In the genomic region with DNA sequence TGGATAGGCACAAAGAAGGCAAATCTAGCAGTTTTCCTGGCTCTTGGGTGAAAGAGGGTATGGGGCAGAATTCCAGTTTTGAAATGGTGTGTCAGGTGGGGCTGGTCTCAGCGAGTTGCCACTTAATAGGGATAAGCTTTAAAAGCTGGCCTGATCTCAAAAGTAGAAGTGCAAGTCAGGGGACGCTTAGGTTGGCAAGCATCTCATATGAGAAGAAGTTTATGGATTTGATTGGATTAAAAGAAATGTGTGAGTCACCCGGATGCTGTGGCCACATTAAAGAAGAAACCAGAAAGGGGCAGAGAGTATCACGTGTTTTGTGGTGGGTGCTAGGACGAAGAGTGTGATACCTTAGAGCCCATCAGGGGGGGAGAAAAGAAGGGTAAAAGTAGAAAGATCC, we compare ENCODE assay signal across 14 mouse cellular contexts.
DNase-seq lines count a peak whose midpoint lies in the region; ATAC-seq lines count a peak whose summit lies in the region.
"Had no signal": no experiment of that assay in that cellular context is flagged by ENCODE, and none has a peak within 500 bp of the region (broad histone marks: within the 10 kb centered on the region; RNA-seq: fewer than 3 reads in every experiment).

No protein-coding gene starts in this region.

- no peak for DNase-seq in limb, embryonic 10.5 days (ENCODE audit: low spot score)
- peak; percentile 31 for DNase-seq in MN1 (ENCODE audit: low spot score)
- no peak for DNase-seq in left cerebral cortex, postnatal 25 days (ENCODE audit: low spot score in 2 of 2)
- no peak for DNase-seq in cerebellum, adult 9-11 months
- DNase-seq: kidney, adult 18-20 months; layer of hippocampus, postnatal 36 days; liver, postnatal 0 days; right cerebral cortex, postnatal 4 days had no signal

- H3K4me2 ChIP-seq in limb, embryonic 12.5 days, result no peak overlapping the region
- H3K4me2 ChIP-seq in embryonic facial prominence, embryonic 15.5 days (replicated peaks), result no peak overlapping the region; the same call in 1 of the 2 replicates
- H3K4me2 ChIP-seq in neural tube, embryonic 14.5 days (ENCODE audit: low read depth, low read length), result no peak overlapping the region
- H3K4me2 ChIP-seq: forebrain, embryonic 13.5 days; heart, embryonic 11.5 days had no signal

- H3K4me1 ChIP-seq in limb, embryonic 12.5 days (replicated peaks), result peaks cover 34% of the 10 kb centered on the region
- peaks cover 31% of the 10 kb centered on the region for H3K4me1 ChIP-seq in limb, embryonic 10.5 days
- peaks cover 45% of the 10 kb centered on the region for H3K4me1 ChIP-seq in embryonic facial prominence, embryonic 15.5 days
- peaks cover 4% of the 10 kb centered on the region; the same call in 1 of the 2 replicates for H3K4me1 ChIP-seq in neural tube, embryonic 14.5 days (ENCODE audit: control insufficient read depth, insufficient read depth, low read length)

- H3K9me3 ChIP-seq in limb, embryonic 12.5 days, result no peaks in the 10 kb centered on the region
- no peaks in the 10 kb centered on the region for H3K9me3 ChIP-seq in limb, embryonic 10.5 days (replicated peaks)
- no peaks in the 10 kb centered on the region for H3K9me3 ChIP-seq in embryonic facial prominence, embryonic 15.5 days (replicated peaks)
- no peaks in the 10 kb centered on the region for H3K9me3 ChIP-seq in neural tube, embryonic 14.5 days (ENCODE audit: control insufficient read depth, low read length)
- H3K9me3 ChIP-seq: forebrain, embryonic 13.5 days; midbrain, embryonic 10.5 days had no signal

- no peak for ATAC-seq in limb, embryonic 12.5 days (ENCODE audit: insufficient number of reproducible peaks, insufficient read depth, low FRiP score, low TSS enrichment, low read depth)
- no peak for ATAC-seq in embryonic facial prominence, embryonic 15.5 days (ENCODE audit: insufficient number of reproducible peaks, low FRiP score, low TSS enrichment, low read depth)
- no peak for ATAC-seq in neural tube, embryonic 14.5 days (ENCODE audit: low read depth)
- ATAC-seq: forebrain, embryonic 13.5 days; liver, postnatal 0 days had no signal

- intact Hi-C loops in left cerebral cortex, postnatal 25 days (cut with DNase I), result no loop called here

- no peaks in the 10 kb centered on the region for H3K27me3 ChIP-seq in limb, embryonic 12.5 days
- H3K27me3 ChIP-seq in limb, embryonic 10.5 days (ENCODE audit: low read depth, poor library complexity, severe bottlenecking), result no peaks in the 10 kb centered on the region
- no peaks in the 10 kb centered on the region for H3K27me3 ChIP-seq in embryonic facial prominence, embryonic 15.5 days
- H3K27me3 ChIP-seq in neural tube, embryonic 14.5 days (ENCODE audit: control insufficient read depth, insufficient read depth, low read length), result no peaks in the 10 kb centered on the region
- H3K27me3 ChIP-seq: forebrain, embryonic 13.5 days had no signal

- WGBS in limb, embryonic 12.5 days, result 64% methylated on average over 5 of the region's 5 CpGs
- 81% methylated on average over 5 of the region's 5 CpGs for WGBS in limb, embryonic 10.5 days
- 20% methylated on average over 5 of the region's 5 CpGs for WGBS in embryonic facial prominence, embryonic 15.5 days
- 78% methylated on average over 5 of the region's 5 CpGs for WGBS in neural tube, embryonic 14.5 days

- no peak overlapping the region for H3K9ac ChIP-seq in limb, embryonic 12.5 days (replicated peaks)
- no peak overlapping the region for H3K9ac ChIP-seq in embryonic facial prominence, embryonic 15.5 days
- no peak overlapping the region for H3K9ac ChIP-seq in neural tube, embryonic 14.5 days (replicated peaks; ENCODE audit: low read depth, low read length)
- H3K9ac ChIP-seq: forebrain, embryonic 13.5 days; liver, postnatal 0 days had no signal

- H3K4me3 ChIP-seq in limb, embryonic 12.5 days (replicated peaks), result no peak overlapping the region
- H3K4me3 ChIP-seq in limb, embryonic 10.5 days, result no peak overlapping the region
- H3K4me3 ChIP-seq in embryonic facial prominence, embryonic 15.5 days (replicated peaks), result no peak overlapping the region
- H3K4me3 ChIP-seq in neural tube, embryonic 14.5 days (ENCODE audit: low read depth, low read length), result no peak overlapping the region
- H3K4me3 ChIP-seq: forebrain, embryonic 13.5 days had no signal

- peak overlapping the region; percentile 72 for H3K27ac ChIP-seq in limb, embryonic 12.5 days
- no peak overlapping the region for H3K27ac ChIP-seq in limb, embryonic 10.5 days
- H3K27ac ChIP-seq in embryonic facial prominence, embryonic 15.5 days (replicated peaks), result peak overlapping the region; percentile 88
- peak overlapping the region; percentile 66 for H3K27ac ChIP-seq in neural tube, embryonic 14.5 days (ENCODE audit: low read depth, low read length)
- H3K27ac ChIP-seq: forebrain, embryonic 13.5 days had no signal

- H3K36me3 ChIP-seq in limb, embryonic 12.5 days, result no peaks in the 10 kb centered on the region
- H3K36me3 ChIP-seq in limb, embryonic 10.5 days, result no peaks in the 10 kb centered on the region
- no peaks in the 10 kb centered on the region for H3K36me3 ChIP-seq in embryonic facial prominence, embryonic 15.5 days
- H3K36me3 ChIP-seq in neural tube, embryonic 14.5 days (ENCODE audit: control insufficient read depth, insufficient read depth, low read length), result no peaks in the 10 kb centered on the region
- H3K36me3 ChIP-seq: midbrain, embryonic 10.5 days had no signal
